Mouse (Mus musculus): ENCODE measurements around the gene Golt1a. TPM values are rescaled to one million over a fixed set of nuclear protein-coding genes. Genes with fewer than 3 reads are reported as not detected.

The Golt1a gene
- not detected in 2 replicates for polyA plus RNA-seq (2012)

GRCm38 (mm10) chr1:133309652-133310267 is at the start of gene Golt1a:
Gene Golt1a, plus strand, starts transcription at chr1:133309800.

DNA sequence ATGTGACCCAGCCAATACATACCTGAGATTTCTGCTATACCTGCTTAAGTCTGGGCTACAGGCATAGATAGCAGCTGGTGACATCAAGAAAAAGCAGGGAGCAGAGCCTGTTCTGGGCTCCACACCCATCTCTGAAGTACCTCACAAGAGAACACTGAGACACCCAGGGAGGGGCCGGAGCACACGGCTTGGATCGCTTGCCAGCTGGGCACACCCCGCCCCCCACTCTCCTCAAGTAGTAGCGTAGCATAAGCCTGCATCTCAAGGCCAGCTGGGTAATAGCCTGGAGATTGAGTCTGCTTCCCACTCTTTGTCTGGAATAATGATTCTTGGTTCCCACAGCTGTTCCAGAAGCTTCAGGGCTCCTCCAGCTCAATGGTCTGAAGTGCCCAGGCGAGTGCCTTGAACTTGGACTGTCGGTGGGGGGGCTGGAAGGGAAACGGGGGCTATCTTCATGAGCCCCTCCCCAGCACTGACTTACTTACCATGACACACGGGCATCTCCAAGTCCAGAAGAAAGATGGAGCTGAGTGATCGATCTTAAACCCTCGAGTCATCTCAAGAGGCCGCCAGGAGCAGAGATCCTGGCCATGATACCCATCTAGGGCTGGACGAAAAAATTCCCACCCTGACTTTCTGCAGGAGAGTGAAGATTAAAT is 11.8 kb downstream of the Golt1a start, which contains the start of gene Kiss1:
Kiss1 (plus strand) TSS at position 609 of the 659 bp plus-strand sequence.

DNA sequence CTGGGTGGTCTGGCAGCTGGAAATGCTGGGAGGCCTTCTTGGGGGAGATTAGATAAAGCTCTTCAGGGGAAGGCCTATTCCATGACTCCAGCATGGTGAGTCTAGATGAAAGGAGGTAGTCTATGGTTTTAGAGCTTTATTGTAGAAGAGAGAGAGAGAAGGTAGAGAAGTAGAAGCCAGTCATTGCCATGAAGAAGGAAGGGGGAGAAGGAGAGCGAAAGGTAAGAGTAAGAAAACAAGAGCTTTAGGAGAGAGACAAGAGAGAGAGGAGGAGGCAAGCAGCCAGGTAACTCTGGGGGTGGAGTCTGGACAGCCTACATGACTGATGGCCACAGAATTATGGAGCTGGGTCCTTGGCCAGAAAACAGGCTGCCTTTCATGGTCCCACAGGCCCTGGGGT is 40.6 kb downstream of the Golt1a start, which contains the start of gene Ren1:
Ren1 (plus strand) TSS at position 301 of the 400 bp plus-strand sequence.

GRCm38 (mm10) chr1:133363276-133364021 is 53.8 kb downstream of the Golt1a start, which contains the start of gene Etnk2:
Gene Etnk2, plus strand, starts transcription at chr1:133363572.

Other genes starting within 250 kb of the Golt1a start
- 25.8 and 28.0 TPM in 2 replicates for gene Ppp1r15b, start 178.7 kb upstream of the Golt1a start, polyA plus RNA-seq (2012)
- gene Plekha6, start 145.6 kb upstream of the Golt1a start, polyA plus RNA-seq (2012): 5.2 and 11.5 TPM in 2 replicates
- gene Kiss1, start 12.1 kb downstream of the Golt1a start, polyA plus RNA-seq (2012): not detected in 2 replicates
- gene Ren1, start 40.7 kb downstream of the Golt1a start, polyA plus RNA-seq (2012): not detected in 2 replicates
- 0.11 TPM in 1 of 2 replicates, not detected in the other for gene Etnk2, start 53.8 kb downstream of the Golt1a start, polyA plus RNA-seq (2012)
- gene Sox13, start 114.6 kb downstream of the Golt1a start, polyA plus RNA-seq (2012): 10.8 and 15.6 TPM in 2 replicates